Mouse (Mus musculus) stomach, postnatal 0 days (tissue): ENCODE measurements around the gene Csnk2a1. TPM values are rescaled to one million over a fixed set of nuclear protein-coding genes. Genes with fewer than 3 reads are reported as not detected.

Source experiments
- ATAC-seq: fragments of 200-750 bp; cut with Nextera tagmentation; 2 replicates; pipeline ENCODE4 v1.8.0; 2017; ENCODE audit not compliant: low FRiP score, low TSS enrichment
- DNase-seq: peaks from one replicate; pipeline ENCODE4 v3.0.0-alpha.2; 2016; ENCODE audit warnings: low spot score
- H3K27ac ChIP-seq: fragments of 300-500 bp; sonication (generic); replicated peaks from 2 replicates; pipeline ENCODE4 v1.5.1; 2014; ENCODE audit warnings: mild to moderate bottlenecking, control low read depth
- H3K27me3 ChIP-seq: fragments of 300-500 bp; sonication (generic); 2 replicates; pipeline ENCODE4 v1.6.1; 2014; ENCODE audit warnings: low read length; ENCODE audit not compliant: control insufficient read depth, insufficient read depth
- H3K36me3 ChIP-seq: fragments of 300-500 bp; sonication (generic); 2 replicates; pipeline ENCODE4 v1.6.1; 2014; ENCODE audit warnings: low read length, mixed read lengths; ENCODE audit not compliant: control insufficient read depth, insufficient read depth
- H3K4me1 ChIP-seq: fragments of 300-500 bp; sonication (generic); replicated peaks from 2 replicates; pipeline ENCODE4 v1.6.1; 2014; ENCODE audit warnings: antibody characterized with exemption; ENCODE audit not compliant: control insufficient read depth, insufficient read depth
- H3K4me2 ChIP-seq: fragments of 300-500 bp; sonication (generic); replicated peaks from 2 replicates; pipeline ENCODE4 v1.6.1; 2014; ENCODE audit warnings: low read depth, mild to moderate bottlenecking, control low read depth, moderate library complexity
- H3K4me3 ChIP-seq: fragments of 300-500 bp; sonication (generic); 2 replicates; pipeline ENCODE4 v1.5.1; 2014; ENCODE audit warnings: low read depth, low read length, control low read depth
- H3K9ac ChIP-seq: fragments of 300-500 bp; sonication (generic); 2 replicates; pipeline ENCODE4 v1.6.1; 2014; ENCODE audit warnings: mild to moderate bottlenecking, low read length, control low read depth, mixed read lengths
- H3K9me3 ChIP-seq: fragments of 300-500 bp; sonication (generic); 2 replicates; pipeline ENCODE4 v1.6.1; 2016; ENCODE audit warnings: low read length; ENCODE audit not compliant: control insufficient read depth
- CTCF ChIP-seq: IDR thresholded peaks from 2 replicates; pipeline ENCODE4 v1.5.1; 2016; ENCODE audit warnings: antibody characterized with exemption, low read depth, mild to moderate bottlenecking, moderate library complexity
- EP300 ChIP-seq: optimal IDR thresholded peaks from 2 replicates; pipeline ENCODE3; 2016; ENCODE audit warnings: antibody characterized with exemption
- WGBS: fragments of 180-500 bp; shearing (Covaris S2); extraction: QIAGEN DNeasy Blood & Tissue Kit; methylation state at CpG from one replicate; pipeline ENCODE4 v1.1.7; 2014; 5-methylcytosine and 5-hydroxymethylcytosine counted together
- polyA plus RNA-seq: library from polyadenylated mRNA; unstranded; fragments of >200 nt; fragmentation: Nextera tagmentation; extraction: Ambion mirVana; gene quantifications from 2 replicates; pipeline ENCODE4 v1.2.1, GENCODE M21; 2015

Csnk2a1 gene
- polyA plus RNA-seq, 1 experiment from 2014 or later: 60.7 TPM

DNA sequence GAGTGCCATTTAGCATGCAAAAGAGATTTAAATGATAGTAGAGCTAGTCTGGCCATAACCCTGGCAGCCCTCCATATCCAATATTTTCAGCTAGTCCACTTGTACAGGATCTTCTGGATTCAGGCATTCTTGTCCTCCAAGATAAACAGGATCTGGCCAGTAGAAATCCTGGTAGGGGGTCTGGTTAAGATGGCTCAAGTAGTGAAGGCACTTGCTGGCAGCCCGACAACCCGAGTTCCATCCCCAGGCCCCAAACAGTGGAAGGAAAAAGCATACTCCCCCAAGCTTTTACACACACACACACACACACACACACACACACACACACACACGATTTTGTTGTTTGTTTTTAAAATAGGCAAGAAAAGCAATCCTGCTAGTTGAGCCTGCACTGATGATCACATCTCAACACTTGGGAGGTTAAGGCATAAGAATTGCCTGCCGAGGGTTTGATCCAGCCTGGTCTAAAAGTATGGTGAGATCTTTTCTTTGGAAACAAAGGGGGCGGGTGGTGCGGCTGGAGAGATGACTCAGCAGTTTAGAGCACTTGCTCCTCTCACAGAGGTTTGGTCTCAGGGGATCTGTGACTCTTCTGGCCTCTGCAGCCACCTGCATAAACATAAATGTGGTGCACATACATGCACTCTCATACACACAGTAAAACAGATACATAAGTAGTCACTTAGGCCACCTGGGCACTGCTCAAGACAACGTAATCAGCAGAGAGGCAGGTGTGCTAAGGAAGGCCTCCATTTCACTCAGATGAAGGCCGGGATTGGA, 2.9 kb upstream of the Csnk2a1 start:
- WGBS: 76% methylated on average over 8 of the region's 8 CpGs
- Histone ChIP-seq H3K27me3 (no peaks in the 10 kb centered on the region), H3K36me3 (no peaks in the 10 kb centered on the region), H3K4me1 (no peaks in the 10 kb centered on the region), H3K4me2 (no peak overlapping the region), H3K4me3 (no peak overlapping the region), H3K27ac (no peak overlapping the region), H3K9ac (no peak overlapping the region), H3K9me3 (no peaks in the 10 kb centered on the region)
- no peak for ATAC-seq
- TF ChIP-seq CTCF (no peak), EP300 (no peak)
- DNase-seq: no peak

DNA sequence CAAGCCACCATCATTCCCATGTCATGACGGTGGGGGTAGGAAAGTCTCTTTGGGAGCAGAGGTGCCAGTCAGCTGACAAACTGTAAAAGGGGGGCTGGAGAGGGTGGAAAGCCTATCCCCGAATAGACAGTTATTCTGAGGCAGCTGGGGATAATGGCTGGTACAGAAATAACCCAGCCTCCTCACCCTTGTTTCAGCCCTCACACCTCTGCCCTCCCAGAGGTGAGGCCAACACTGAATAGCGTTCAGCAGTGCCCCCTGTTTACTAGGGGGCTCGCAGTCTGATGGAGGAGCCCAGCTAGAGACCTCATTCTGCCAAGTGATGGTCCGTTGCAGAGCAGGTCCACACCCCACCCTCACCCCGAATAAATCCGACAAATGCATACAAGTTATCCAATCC, 1.1 kb upstream of the Csnk2a1 start:
- 68% methylated on average over 7 of the region's 7 CpGs for WGBS
- ATAC-seq (no peak), DNase-seq (no peak)
- Histone ChIP-seq H3K36me3 (no peaks in the 10 kb centered on the region), H3K4me2 (no peak overlapping the region), H3K9ac (peak overlapping the region; percentile 93; the same call in 1 of the 2 replicates), H3K27ac (no peak overlapping the region), H3K4me3 (no peak overlapping the region), H3K27me3 (no peaks in the 10 kb centered on the region), H3K4me1 (no peaks in the 10 kb centered on the region), H3K9me3 (no peaks in the 10 kb centered on the region)
- no peak for TF ChIP-seq EP300
- TF ChIP-seq CTCF: no peak

DNA sequence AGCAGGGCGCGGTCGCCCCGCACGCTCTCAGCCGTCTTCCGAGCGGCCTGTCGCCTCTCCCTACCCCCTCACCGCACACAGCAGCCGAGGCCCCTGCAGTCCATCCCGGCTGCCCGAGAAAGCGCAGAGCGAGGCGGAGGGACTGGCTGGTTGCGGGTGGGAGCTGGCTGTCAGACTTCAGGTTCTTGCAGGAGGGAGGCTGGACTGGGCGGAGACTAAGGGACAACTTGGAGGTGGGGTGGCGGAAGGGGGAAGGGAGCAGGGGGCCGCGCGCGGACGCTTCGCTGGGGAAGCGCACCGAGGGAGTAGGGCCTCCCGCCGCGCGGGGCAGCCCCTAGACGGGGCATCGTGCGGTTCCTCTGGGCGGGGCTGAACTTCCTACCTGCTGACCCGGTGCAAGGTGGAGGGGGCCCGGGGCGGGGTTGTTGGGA, 427 bp downstream of the Csnk2a1 start:
- peak; percentile 82 for ATAC-seq
- DNase-seq: peak; percentile 81
- Histone ChIP-seq H3K4me1 (no peaks in the 10 kb centered on the region), H3K36me3 (no peaks in the 10 kb centered on the region), H3K4me2 (peak overlapping the region; percentile 75), H3K4me3 (peak overlapping the region; percentile 83), H3K27ac (peak overlapping the region; percentile 97), H3K9me3 (no peaks in the 10 kb centered on the region), H3K27me3 (no peaks in the 10 kb centered on the region), H3K9ac (peak overlapping the region; percentile 93)
- no peak for TF ChIP-seq EP300
- TF ChIP-seq CTCF: no peak
- WGBS: under 1% methylated on average over 37 of the region's 38 CpGs

DNA sequence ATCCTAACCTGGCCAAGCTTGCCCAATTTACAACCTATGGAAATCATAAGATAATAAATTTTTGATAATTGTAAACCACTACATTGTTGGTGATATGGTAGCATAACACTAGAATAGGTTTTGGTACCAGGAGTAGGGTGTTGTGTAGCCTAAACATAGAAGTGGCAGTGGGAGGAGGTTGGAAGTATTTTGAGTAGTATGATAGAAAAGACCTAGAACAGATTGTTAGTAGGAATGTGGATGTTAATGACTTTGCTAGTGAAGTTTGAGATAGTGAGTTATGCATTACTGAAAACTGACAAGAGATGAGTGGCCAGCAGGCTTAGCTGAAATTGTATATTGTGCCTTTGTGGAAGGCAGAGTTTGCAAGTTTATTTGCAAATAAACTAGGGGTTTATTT, 3.4 kb downstream of the Csnk2a1 start:
- Histone ChIP-seq H3K4me2 (no peak overlapping the region), H3K9me3 (no peaks in the 10 kb centered on the region), H3K9ac (no peak overlapping the region), H3K4me1 (no peaks in the 10 kb centered on the region), H3K27me3 (no peaks in the 10 kb centered on the region), H3K4me3 (no peak overlapping the region), H3K27ac (no peak overlapping the region), H3K36me3 (no peaks in the 10 kb centered on the region)
- no peak for DNase-seq
- ATAC-seq: no peak
- TF ChIP-seq CTCF (no peak), EP300 (no peak)

DNA sequence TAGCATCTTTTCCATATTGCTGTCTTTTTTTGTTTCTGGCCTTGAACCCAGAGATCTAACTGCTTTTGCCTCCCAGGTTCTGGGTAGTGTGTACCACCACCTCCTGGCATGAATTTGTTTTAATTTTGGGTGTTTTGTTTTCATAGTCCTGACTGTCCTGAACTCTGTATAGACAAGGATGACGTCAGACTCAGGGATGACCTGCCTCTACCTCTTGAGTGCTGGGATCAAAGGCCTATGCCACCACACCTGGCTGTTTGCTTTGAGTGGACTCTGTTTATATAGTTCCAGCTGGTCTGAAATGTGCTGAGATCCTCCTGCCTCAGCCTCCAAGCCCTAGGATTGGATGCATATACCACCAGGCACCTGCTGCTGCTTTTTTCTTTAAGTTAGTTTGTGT, 11.3 kb downstream of the Csnk2a1 start:
- Histone ChIP-seq H3K4me2 (no peak overlapping the region), H3K9me3 (no peaks in the 10 kb centered on the region), H3K27ac (no peak overlapping the region), H3K4me3 (no peak overlapping the region), H3K27me3 (no peaks in the 10 kb centered on the region), H3K9ac (no peak overlapping the region), H3K4me1 (no peaks in the 10 kb centered on the region), H3K36me3 (no peaks in the 10 kb centered on the region)
- no peak for DNase-seq
- TF ChIP-seq CTCF: no peak
- TF ChIP-seq EP300: no peak
- no peak for ATAC-seq
- WGBS: 72% methylated on average over 1 of the region's 1 CpGs

DNA sequence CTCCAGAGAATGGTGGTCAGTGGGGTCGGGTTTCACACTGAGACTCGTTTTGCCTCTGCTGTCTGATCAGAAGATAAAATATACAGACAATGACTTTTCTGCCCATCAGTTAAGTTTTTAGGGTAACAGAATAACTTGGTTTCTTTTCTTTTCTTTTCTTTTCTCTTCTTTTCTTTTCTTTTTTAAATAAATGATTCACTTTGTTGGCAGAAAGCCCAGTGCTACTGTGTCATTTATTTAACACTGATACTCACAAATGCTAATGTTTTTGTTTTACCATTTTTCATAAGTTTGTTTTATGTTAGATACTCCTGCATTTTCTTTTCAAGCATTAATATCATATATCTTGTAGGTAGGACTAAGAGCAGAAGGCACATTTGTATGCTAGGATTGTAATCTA, 13.9 kb downstream of the Csnk2a1 start:
- no peak overlapping the region for H3K27ac ChIP-seq
- no peaks in the 10 kb centered on the region for H3K4me1 ChIP-seq
- ATAC-seq (no peak), DNase-seq (no peak)
- WGBS: 25% methylated on average over 2 of the region's 2 CpGs
- H3K9ac ChIP-seq: no peak overlapping the region
- no peaks in the 10 kb centered on the region for H3K27me3 ChIP-seq
- H3K4me3 ChIP-seq: no peak overlapping the region
- H3K9me3 ChIP-seq: no peaks in the 10 kb centered on the region
- H3K4me2 ChIP-seq: no peak overlapping the region
- H3K36me3 ChIP-seq: no peaks in the 10 kb centered on the region
- no peak for TF ChIP-seq CTCF
